Mouse (Mus musculus): ENCODE measurements around the gene Shc2. TPM values are rescaled to one million over a fixed set of nuclear protein-coding genes. Genes with fewer than 3 reads are reported as not detected.

The Shc2 gene
- total and polyA plus RNA-seq, 3 experiments = not detected

GRCm38 (mm10) chr10:79658829-79659228 lies 21.1 kb upstream of the Shc2 start:
- Histone ChIP-seq H3K9ac (ENCODE audit: control insufficient read depth, low read depth, low read length, poor library complexity, severe bottlenecking) (no peak overlapping the region), H3K4me1 (ENCODE audit: control insufficient read depth in 1 of 2, insufficient read depth in 2 of 2, low read length in 2 of 2) (no peaks in the 10 kb centered on the region), H3K36me3 (ENCODE audit: control insufficient read depth in 1 of 2, insufficient read depth in 2 of 2, low read length in 2 of 2) (no peaks in the 10 kb centered on the region), H3K79me2 (ENCODE audit: control insufficient read depth, insufficient read depth, low read length, poor library complexity) (no peaks in the 10 kb centered on the region), H3K9me3 (replicated peaks; ENCODE audit: insufficient read depth, low read length) (no peaks in the 10 kb centered on the region), H3K27ac (ENCODE audit: control insufficient read depth, low read depth, low read length) (no peak overlapping the region), H3K27me3 (ENCODE audit: control insufficient read depth in 1 of 2, insufficient read depth in 2 of 2, low read length in 2 of 2) (no peaks in the 10 kb centered on the region), H3K4me3 (ENCODE audit: control insufficient read depth in 1 of 2, insufficient read depth in 1 of 2, low read depth in 2 of 2, low read length in 2 of 2) (no peak overlapping the region)
- TF ChIP-seq RAD21 (IDR thresholded peaks at IDR 0.05; ENCODE audit: low read depth, low read length) = peak; percentile 23
- peak in 2 of 3 experiments; percentile 48 to 59; a peak in 4 of 6 replicates for TF ChIP-seq CTCF (IDR thresholded peaks at IDR 0.05 in 2 of 3, conservative IDR thresholded peaks at IDR 0.05 in 1 of 3; ENCODE audit: control insufficient read depth in 1 of 3, insufficient read depth in 1 of 3, low read depth in 2 of 3, low read length in 3 of 3, poor library complexity in 1 of 3, severe bottlenecking in 1 of 3)
- TF ChIP-seq USF1 (IDR thresholded peaks at IDR 0.05; ENCODE audit: low read depth, low read length) = no peak
- DNase-seq (ENCODE audit: low read depth, low spot score) = peak; percentile 32

GRCm38 (mm10) chr10:79654946-79655395 lies 17.3 kb upstream of the Shc2 start:
- TF ChIP-seq POLR2AphosphoS5 (IDR thresholded peaks at IDR 0.05; ENCODE audit: borderline replicate concordance, low read depth, low read length) (no peak), RAD21 (IDR thresholded peaks at IDR 0.05; ENCODE audit: low read depth, low read length) (no peak), TCF12 (IDR thresholded peaks at IDR 0.05; ENCODE audit: low read depth, low read length) (no peak), MEF2A (IDR thresholded peaks at IDR 0.05; ENCODE audit: extremely low read depth, insufficient replicate concordance, low read depth, low read length, poor library complexity, severe bottlenecking) (no peak)
- H3K27ac ChIP-seq (ENCODE audit: control insufficient read depth, low read depth, low read length) = no peak overlapping the region
- H3K4me3 ChIP-seq (ENCODE audit: control insufficient read depth in 1 of 2, insufficient read depth in 1 of 2, low read depth in 2 of 2, low read length in 2 of 2) = no peak overlapping the region
- H3K9ac ChIP-seq (ENCODE audit: control insufficient read depth, low read depth, low read length, poor library complexity, severe bottlenecking) = no peak overlapping the region
- no peaks in the 10 kb centered on the region for H3K79me2 ChIP-seq (ENCODE audit: control insufficient read depth, insufficient read depth, low read length, poor library complexity)
- no peaks in the 10 kb centered on the region for H3K9me3 ChIP-seq (replicated peaks; ENCODE audit: insufficient read depth, low read length)
- DNase-seq (ENCODE audit: low read depth, low spot score) = no peak
- no peaks in the 10 kb centered on the region for H3K4me1 ChIP-seq (ENCODE audit: control insufficient read depth in 1 of 2, insufficient read depth in 2 of 2, low read length in 2 of 2)
- peaks cover 0 to 1% of the 10 kb centered on the region in 2 experiments; a peak in 1 of 4 replicates for H3K27me3 ChIP-seq (ENCODE audit: control insufficient read depth in 1 of 2, insufficient read depth in 2 of 2, low read length in 2 of 2)
- no peaks in the 10 kb centered on the region for H3K36me3 ChIP-seq (ENCODE audit: control insufficient read depth in 1 of 2, insufficient read depth in 2 of 2, low read length in 2 of 2)

- Histone ChIP-seq H3K4me3 (ENCODE audit: control insufficient read depth in 1 of 2, insufficient read depth in 1 of 2, low read depth in 2 of 2, low read length in 2 of 2) (no peak overlapping the region), H3K36me3 (ENCODE audit: control insufficient read depth in 1 of 2, insufficient read depth in 2 of 2, low read length in 2 of 2) (no peaks in the 10 kb centered on the region), H3K79me2 (ENCODE audit: control insufficient read depth, insufficient read depth, low read length, poor library complexity) (no peaks in the 10 kb centered on the region), H3K4me1 (ENCODE audit: control insufficient read depth in 1 of 2, insufficient read depth in 2 of 2, low read length in 2 of 2) (no peaks in the 10 kb centered on the region), H3K27ac (ENCODE audit: control insufficient read depth, low read depth, low read length) (no peak overlapping the region), H3K9ac (ENCODE audit: control insufficient read depth, low read depth, low read length, poor library complexity, severe bottlenecking) (no peak overlapping the region), H3K9me3 (replicated peaks; ENCODE audit: insufficient read depth, low read length) (no peaks in the 10 kb centered on the region), H3K27me3 (ENCODE audit: control insufficient read depth in 1 of 2, insufficient read depth in 2 of 2, low read length in 2 of 2) (peaks cover 0 to 1% of the 10 kb centered on the region in 2 experiments; a peak in 1 of 4 replicates)
- no peak for DNase-seq (ENCODE audit: low read depth, low spot score)
- TF ChIP-seq POLR2A (IDR thresholded peaks at IDR 0.05; ENCODE audit: control insufficient read depth in 1 of 2, insufficient read depth in 1 of 2, low read depth in 1 of 2, low read length in 2 of 2, poor library complexity in 1 of 2) (no peak), MEF2A (IDR thresholded peaks at IDR 0.05; ENCODE audit: extremely low read depth, insufficient replicate concordance, low read depth, low read length, poor library complexity, severe bottlenecking) (no peak), POLR2AphosphoS5 (IDR thresholded peaks at IDR 0.05; ENCODE audit: borderline replicate concordance, low read depth, low read length) (no peak), GATA1 (IDR thresholded peaks at IDR 0.05; ENCODE audit: low read depth, low read length) (no peak), MAX (IDR thresholded peaks at IDR 0.05; ENCODE audit: low read length) (no peak), RCOR1 (IDR thresholded peaks at IDR 0.05; ENCODE audit: low read depth, low read length) (no peak), GABPA (IDR thresholded peaks at IDR 0.05; ENCODE audit: low read depth, low read length) (no peak), BHLHE40 (IDR thresholded peaks at IDR 0.05; ENCODE audit: borderline replicate concordance, low read depth, low read length) (no peak), MAZ (IDR thresholded peaks at IDR 0.05; ENCODE audit: low read depth, low read length) (no peak), CTCF (IDR thresholded peaks at IDR 0.05 in 2 of 3, conservative IDR thresholded peaks at IDR 0.05 in 1 of 3; ENCODE audit: control insufficient read depth in 1 of 3, insufficient read depth in 1 of 3, low read depth in 2 of 3, low read length in 3 of 3, poor library complexity in 1 of 3, severe bottlenecking in 1 of 3) (no peak), MYC (IDR thresholded peaks at IDR 0.05; ENCODE audit: low read depth, low read length) (no peak), SMC3 (IDR thresholded peaks at IDR 0.05; ENCODE audit: low read depth, low read length) (no peak), USF2 (IDR thresholded peaks at IDR 0.05; ENCODE audit: borderline replicate concordance in 1 of 2, insufficient read depth in 1 of 2, low read depth in 1 of 2, low read length in 2 of 2) (no peak), UBTF (IDR thresholded peaks at IDR 0.05; ENCODE audit: borderline replicate concordance, insufficient read depth, low read depth, low read length) (no peak), TCF12 (IDR thresholded peaks at IDR 0.05; ENCODE audit: low read depth, low read length) (no peak)
Observed at GRCm38 (mm10) chr10:79652789-79653188, 15.1 kb upstream of the Shc2 start.
